Mouse (Mus musculus) T-helper 17 cell (primary cell): Measurements from ENCODE around the gene Gm21969.

Experiments used
- in situ Hi-C, 2 experiments: fragments of 300-600 bp; cut with MboI, MseI; formaldehyde crosslinking; loops; 1 replicate in 1 of 2; 2 replicates in 1 of 2; pipeline ENCODE4 v1.15.1; 2025; ENCODE audit warnings: high pct_unique_total_duplicates in 2 of 2

The Gm21969 gene

GRCm38 (mm10) chr4:139710467-139711334, 107.7 kb downstream of the Gm21969 start:
- in situ Hi-C loops, result no loop called here
